Mouse (Mus musculus) c-Kit-positive CD71-positive TER-119-positive erythroid progenitor cells, embryonic 14.5 days (primary cell): ENCODE measurements around the gene Ube2e2.
A peak's percentile ranks its signal among the peaks of the same experiment; 100 is the strongest.
"Not testable (repeated sequence)": the region's sequence is repeated elsewhere in the genome, so short reads cannot be mapped to it uniquely, and the experiment has no call there.

Experiments
- DNase-seq: peaks from one replicate; pipeline ENCODE4 v3.0.0-alpha.2; 2013; ENCODE audit warnings: low spot score

Ube2e2 gene

GRCm38 (mm10) chr14:18637739-18638138 is 256.3 kb downstream of the Ube2e2 start:
- no peak for DNase-seq

GRCm38 (mm10) chr14:18628170-18628569 is 265.9 kb downstream of the Ube2e2 start:
- no peak for DNase-seq

GRCm38 (mm10) chr14:18618603-18619002 is 275.5 kb downstream of the Ube2e2 start:
- no peak for DNase-seq

DNA sequence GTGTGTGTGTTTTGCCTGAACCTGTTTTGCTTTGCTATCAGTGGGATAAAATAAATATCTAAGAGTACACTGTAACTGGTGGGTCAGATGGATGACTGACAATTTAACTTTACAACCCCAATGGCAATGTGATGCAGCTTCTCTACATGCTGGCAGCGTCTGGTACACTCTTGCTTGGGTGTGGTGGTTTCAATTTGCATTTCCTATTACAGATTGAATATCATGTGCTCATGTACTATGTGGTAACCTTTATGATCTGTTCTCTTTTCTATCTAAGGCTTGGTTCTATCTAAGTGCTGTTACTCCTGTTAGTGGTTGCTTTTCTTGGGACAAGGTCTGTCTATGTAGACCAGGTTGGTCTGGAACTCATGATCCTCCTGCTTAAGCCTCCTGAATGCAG is 292.1 kb downstream of the Ube2e2 start:
- DNase-seq: no peak

- DNase-seq: no peak
These were observed 307.6 kb downstream of the Ube2e2 start for GRCm38 (mm10) chr14:18586239-18587034.

DNA sequence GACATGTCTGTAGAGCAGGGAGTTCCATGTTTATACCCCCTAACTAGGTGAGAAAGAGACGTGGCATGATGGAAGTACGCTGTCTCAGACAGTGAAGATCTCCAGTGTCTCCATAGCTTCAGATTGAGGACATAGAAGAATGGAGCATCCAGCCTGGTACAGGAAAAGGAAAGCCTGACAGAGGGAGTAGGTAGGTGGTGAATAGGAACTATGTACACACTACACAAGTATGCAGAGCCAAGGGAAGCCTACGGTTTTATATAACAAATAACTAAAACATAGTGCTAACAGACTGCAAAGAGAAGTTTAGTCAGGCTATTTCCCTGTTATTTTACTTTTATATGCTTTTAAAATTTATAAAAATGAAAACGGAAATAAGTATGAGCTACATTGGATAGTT is 312.3 kb downstream of the Ube2e2 start:
- no peak for DNase-seq

GRCm38 (mm10) chr14:18574756-18575155 is 319.3 kb downstream of the Ube2e2 start:
- DNase-seq: no peak

GRCm38 (mm10) chr14:18574130-18574721 is 319.8 kb downstream of the Ube2e2 start:
- no peak for DNase-seq

DNA sequence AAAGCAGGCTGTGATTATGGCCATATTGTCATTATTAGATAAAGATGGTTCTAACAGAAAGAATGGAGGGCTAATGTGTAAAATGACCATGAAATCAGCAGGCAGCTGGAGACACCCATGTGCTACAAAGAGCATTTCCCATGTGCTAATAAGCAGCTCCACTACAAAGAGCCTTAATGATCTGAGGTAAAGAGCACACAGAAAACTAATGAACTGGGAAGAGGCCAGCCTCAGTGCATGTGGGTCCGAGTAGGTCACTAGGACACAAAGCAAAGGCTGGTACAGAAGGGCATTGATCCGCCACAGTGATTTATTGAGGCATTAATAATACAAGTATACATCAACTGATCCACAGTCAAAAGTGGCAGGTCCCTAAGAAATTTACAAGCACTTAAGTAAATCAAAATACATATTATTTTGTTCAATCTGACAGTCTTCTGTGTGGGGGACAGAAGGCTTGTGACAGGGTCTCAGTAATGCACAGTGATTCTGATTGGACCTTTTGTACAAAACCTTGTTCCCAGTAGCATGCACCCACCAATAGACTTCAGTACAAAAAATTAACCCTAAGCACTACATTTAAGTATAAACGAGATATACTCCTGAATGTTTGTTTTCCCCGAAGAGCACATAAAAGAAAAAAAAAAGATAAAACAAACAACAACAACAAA is 320.6 kb downstream of the Ube2e2 start:
- DNase-seq: no peak

GRCm38 (mm10) chr14:18572852-18573251 is 321.2 kb downstream of the Ube2e2 start:
- DNase-seq: no peak

DNA sequence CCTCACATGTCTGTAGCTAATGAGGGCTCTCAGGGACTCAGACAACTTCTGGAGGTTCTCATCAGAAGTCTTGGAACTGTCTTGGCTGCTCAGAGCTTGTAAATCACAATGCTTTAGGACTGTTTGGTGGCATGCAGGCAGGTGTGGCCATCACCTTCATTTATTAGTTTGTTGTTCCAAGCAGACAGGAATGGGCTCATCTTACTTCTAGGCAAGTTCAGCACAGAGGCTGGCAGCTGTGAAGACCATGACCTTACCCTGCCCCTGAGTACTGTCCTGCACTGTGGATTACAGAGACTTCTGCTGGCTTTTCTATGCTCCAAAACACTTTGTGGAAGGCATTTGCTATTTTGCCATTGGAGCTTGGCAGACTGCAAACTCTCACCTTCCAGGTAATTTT is 324.5 kb downstream of the Ube2e2 start:
- no peak for DNase-seq

DNA sequence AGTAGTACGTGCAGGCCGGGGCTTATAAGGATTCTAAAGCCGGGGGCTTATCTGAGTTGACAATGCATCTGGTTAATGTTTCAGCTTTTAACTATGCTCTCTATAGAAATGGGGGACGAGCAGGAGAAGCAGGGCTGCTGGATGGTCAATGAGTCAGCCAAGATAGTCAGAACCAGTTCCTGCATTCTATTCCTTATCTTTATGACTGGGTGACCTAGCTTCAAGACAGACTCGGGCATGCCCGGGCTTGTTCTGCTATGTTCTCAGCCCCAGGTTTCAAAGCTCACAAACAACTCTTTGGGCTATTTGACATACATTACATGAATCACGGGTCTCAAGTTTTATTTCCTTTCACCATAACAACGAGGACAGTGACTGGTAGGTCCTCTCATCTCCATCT is 329.1 kb downstream of the Ube2e2 start:
- peak; percentile 1 for DNase-seq

GRCm38 (mm10) chr14:18555287-18555686 is 338.8 kb downstream of the Ube2e2 start:
- no peak for DNase-seq

- no peak for DNase-seq
These were observed 339.5 kb downstream of the Ube2e2 start for GRCm38 (mm10) chr14:18554627-18554988.

GRCm38 (mm10) chr14:18553987-18554626 is 340.0 kb downstream of the Ube2e2 start:
- no peak for DNase-seq

GRCm38 (mm10) chr14:18547541-18547940 is 346.5 kb downstream of the Ube2e2 start:
- no peak for DNase-seq

DNA sequence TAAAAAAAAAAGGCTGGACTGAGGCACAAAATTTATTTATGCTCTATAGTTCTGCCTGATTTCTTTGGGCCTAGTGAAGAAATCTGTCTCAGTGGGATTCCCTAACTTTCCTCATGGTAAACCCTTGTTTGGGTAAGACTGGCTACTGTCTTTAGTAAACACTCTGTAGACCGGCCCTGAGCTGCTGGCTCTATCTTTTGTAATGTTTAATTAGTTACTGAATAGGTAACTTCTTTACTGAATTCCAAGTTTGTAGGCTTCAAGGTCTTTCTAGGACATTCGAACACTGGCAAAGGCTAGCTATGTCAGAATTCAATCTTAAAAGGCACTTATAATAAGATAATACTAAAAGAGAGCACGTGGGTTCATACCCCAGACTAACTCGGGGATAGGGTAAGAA is 355.0 kb downstream of the Ube2e2 start:
- DNase-seq: not testable (repeated sequence)

DNA sequence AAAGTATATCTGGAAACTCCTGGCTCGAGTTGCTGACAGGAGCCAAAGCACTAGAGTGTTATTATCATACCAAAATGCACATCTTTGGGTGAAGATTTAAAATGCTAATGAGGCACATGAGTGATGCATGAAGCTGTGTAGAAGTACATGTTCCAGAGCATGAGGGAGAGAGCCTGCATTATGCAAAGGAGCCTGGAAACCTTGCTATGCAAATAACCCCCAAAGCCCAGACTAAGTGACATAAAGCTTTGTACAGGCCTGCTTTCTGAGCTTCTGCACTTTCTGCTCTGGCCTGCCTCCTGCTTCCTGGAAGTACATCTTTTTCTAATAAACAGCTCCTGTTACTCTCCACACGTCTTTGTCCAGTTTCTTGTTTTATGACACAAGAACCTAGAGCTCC is 363.2 kb downstream of the Ube2e2 start:
- no peak for DNase-seq

DNA sequence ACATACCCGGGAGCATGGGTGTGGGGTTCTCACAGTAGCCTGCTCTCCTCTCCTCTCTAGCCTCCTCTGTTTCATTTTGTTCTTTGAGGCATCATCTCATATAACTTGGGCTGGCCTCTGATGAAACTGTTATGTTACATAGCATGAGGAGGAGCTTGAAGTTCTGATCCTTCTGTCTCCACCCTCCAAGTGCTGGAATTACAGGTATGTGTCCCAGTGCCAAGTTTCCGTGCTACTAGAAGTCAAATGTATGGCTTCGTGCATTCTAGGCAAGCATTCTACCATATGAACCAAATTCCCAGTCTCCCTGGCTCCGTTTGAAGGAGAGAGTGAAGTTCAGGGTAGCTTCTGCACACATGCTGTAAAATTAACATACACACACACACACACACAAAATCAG is 363.6 kb downstream of the Ube2e2 start:
- DNase-seq: no peak
